Mouse (Mus musculus) testis, adult 2 months (tissue): ENCODE results near the gene Nr6a1.

Source experiments
- CTCF ChIP-seq: fragments of 200-500 bp; IDR thresholded peaks from 2 replicates; pipeline ENCODE4 v1.5.1; 2012; ENCODE audit warnings: low read depth, mild to moderate bottlenecking, inconsistent platforms, low read length, moderate library complexity; ENCODE audit not compliant: control insufficient read depth, insufficient read depth, insufficient replicate concordance
- POLR2A ChIP-seq: fragments of 200-500 bp; IDR thresholded peaks from 2 replicates; pipeline ENCODE4 v1.6.1; 2012; ENCODE audit warnings: low read depth, mild to moderate bottlenecking, inconsistent platforms, low read length, moderate library complexity; ENCODE audit not compliant: control insufficient read depth

DNA sequence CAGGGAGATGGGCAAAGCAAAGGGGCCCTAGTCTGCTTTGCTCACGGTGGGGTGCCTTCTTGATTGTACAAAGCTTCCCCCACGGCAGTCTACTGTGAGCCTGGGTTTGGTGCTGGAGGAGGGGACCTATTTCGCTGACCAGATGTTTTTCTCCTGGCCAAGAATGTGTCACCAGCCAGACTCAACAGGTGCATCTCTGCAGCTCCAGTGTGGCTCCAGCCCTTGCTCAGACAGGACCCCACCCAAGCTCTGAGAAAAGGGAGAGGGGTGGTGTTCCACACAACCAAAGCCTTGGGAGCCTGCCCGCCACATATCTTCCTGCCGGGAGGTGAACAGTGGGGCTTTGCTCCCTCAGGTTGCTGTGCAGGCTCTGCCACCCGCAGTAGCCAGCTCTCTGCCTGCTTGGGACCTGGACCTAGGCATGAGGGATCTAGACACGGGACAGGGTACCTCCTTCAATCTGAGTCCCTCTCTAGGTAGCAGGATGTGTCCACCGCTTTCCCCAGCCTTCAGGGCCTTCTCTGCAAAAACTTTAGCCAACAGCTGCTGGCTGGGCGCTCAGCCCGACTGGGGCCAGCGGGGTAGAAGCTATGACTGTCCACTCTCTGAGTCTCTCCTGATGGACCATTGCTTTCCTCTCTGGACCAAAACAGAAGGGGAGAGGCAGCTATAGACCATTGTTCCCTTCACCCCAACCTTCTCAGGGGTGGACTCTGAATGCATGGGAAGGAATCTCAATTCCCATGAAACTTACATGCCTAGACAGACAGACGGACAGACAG, 218.4 kb downstream of the Nr6a1 start:
- TF ChIP-seq CTCF (no peak), POLR2A (no peak)
